7 mouse cellular contexts compared by ENCODE assay signal in genomic region chr9:74952756-74953247, GRCm38 (mm10). TPM values are rescaled to one million over a fixed set of nuclear protein-coding genes. Genes with fewer than 3 reads are reported as not detected.
A peak's percentile ranks its signal among the peaks of the same experiment; 100 is the strongest.
DNase-seq lines count a peak whose midpoint lies in the region; ATAC-seq and TF ChIP-seq lines count a peak whose summit lies in the region.

Gene Fam214a, plus strand, starts transcription at chr9:74952884.

- peak within 1 kb of the TSS; percentile 74 for H3K9ac ChIP-seq in intestine, postnatal 0 days (ENCODE audit: low read depth, low read length)
- peak within 1 kb of the TSS; percentile 83 for H3K9ac ChIP-seq in midbrain, embryonic 12.5 days (replicated peaks)

- H3K27me3 ChIP-seq in intestine, postnatal 0 days (replicated peaks; ENCODE audit: control insufficient read depth, insufficient read depth, low read length), result no peaks in the 10 kb centered on the region
- no peaks in the 10 kb centered on the region for H3K27me3 ChIP-seq in midbrain, embryonic 12.5 days
- no peaks in the 10 kb centered on the region for H3K27me3 ChIP-seq in small intestine, adult 2 months (ENCODE audit: control insufficient read depth, insufficient read depth, low read length)

- intact Hi-C loops in left cerebral cortex, postnatal 4 days (cut with DNase I), result no loop called here

- H3K4me3 ChIP-seq in intestine, postnatal 0 days (ENCODE audit: low read depth, low read length), result peak within 1 kb of the TSS; percentile 95
- H3K4me3 ChIP-seq in midbrain, embryonic 12.5 days, result peak within 1 kb of the TSS; percentile 90
- H3K4me3 ChIP-seq in small intestine, adult 2 months (ENCODE audit: low read depth, low read length), result peak within 1 kb of the TSS; percentile 72

- H3K4me1 ChIP-seq in intestine, postnatal 0 days (replicated peaks; ENCODE audit: control insufficient read depth, insufficient read depth, low read length), result no peaks in the 10 kb centered on the region
- H3K4me1 ChIP-seq in midbrain, embryonic 12.5 days, result peaks cover 16% of the 10 kb centered on the region
- H3K4me1 ChIP-seq in small intestine, adult 2 months (ENCODE audit: control insufficient read depth, insufficient read depth, insufficient read length, low read length), result 0 out of 2 replicates have a peak, but pooled peaks cover 2% of the 10 kb centered on the region

- peak within 1 kb of the TSS; percentile 94 for H3K27ac ChIP-seq in intestine, postnatal 0 days (ENCODE audit: low read depth, low read length)
- peak within 1 kb of the TSS; percentile 96 for H3K27ac ChIP-seq in midbrain, embryonic 12.5 days (replicated peaks)
- peak within 1 kb of the TSS; percentile 68 for H3K27ac ChIP-seq in small intestine, adult 2 months (ENCODE audit: insufficient read depth, low read depth, low read length)

- peak; percentile 79 for TF ChIP-seq POLR2A in small intestine, adult 2 months (IDR thresholded peaks at IDR 0.05; ENCODE audit: low read depth, low read length)

- H3K9me3 ChIP-seq in intestine, postnatal 0 days (ENCODE audit: control insufficient read depth), result no peaks in the 10 kb centered on the region
- H3K9me3 ChIP-seq in midbrain, embryonic 12.5 days, result no peaks in the 10 kb centered on the region

- no peaks in the 10 kb centered on the region for H3K36me3 ChIP-seq in intestine, postnatal 0 days (ENCODE audit: control insufficient read depth, insufficient read depth)
- peaks cover 5% of the 10 kb centered on the region for H3K36me3 ChIP-seq in midbrain, embryonic 12.5 days
- H3K36me3 ChIP-seq in small intestine, adult 2 months (ENCODE audit: control insufficient read depth, insufficient read depth, low read length), result no peaks in the 10 kb centered on the region

- WGBS in intestine, postnatal 0 days, result under 1% methylated on average over 54 of the region's 59 CpGs
- under 1% methylated on average over 58 of the region's 59 CpGs for WGBS in midbrain, embryonic 12.5 days
- WGBS in small intestine, adult 2 months, result 1% methylated on average over 59 of the region's 59 CpGs

- no peak for TF ChIP-seq CTCF in intestine, postnatal 0 days (IDR thresholded peaks at IDR 0.05; ENCODE audit: low read depth)
- TF ChIP-seq CTCF in small intestine, adult 2 months (IDR thresholded peaks at IDR 0.05; ENCODE audit: extremely low read depth, insufficient read length, insufficient replicate concordance, low read depth, low read length), result no peak

- peak; percentile 93 for ATAC-seq in intestine, postnatal 0 days
- peak; percentile 96 for ATAC-seq in midbrain, embryonic 12.5 days (ENCODE audit: low FRiP score, low read depth)

- peak; percentile 98 for DNase-seq in adrenal gland, adult 2 months
- peak; percentile 95 for DNase-seq in embryo, embryonic 11 days
- no peak for DNase-seq in gonadal fat pad, adult 2 months (ENCODE audit: low read depth)
- DNase-seq in left cerebral cortex, postnatal 4 days, result peak; percentile 91

- peak within 1 kb of the TSS; percentile 99 for H3K4me2 ChIP-seq in intestine, postnatal 0 days (replicated peaks; ENCODE audit: low read depth)
- peak within 1 kb of the TSS; percentile 89 for H3K4me2 ChIP-seq in midbrain, embryonic 12.5 days (replicated peaks)

RNA-seq across cellular contexts. Expression of gene Fam214a, which starts in this region (rescaled TPM):
- 10 to 100 TPM; 80.1 to 86.7 TPM for total RNA-seq in adrenal gland, adult 2 months (2021)
- 16.7 and 21.1 TPM in 2 replicates for polyA plus RNA-seq in adrenal gland, adult 2 months (2012; rRNA removed)
- polyA plus RNA-seq in gonadal fat pad, adult 2 months (2012; rRNA removed), result 17.0 and 22.4 TPM in 2 replicates
- 5.1 and 5.7 TPM in 2 replicates for polyA plus RNA-seq in intestine, postnatal 0 days (2015; fragmentation: Nextera tagmentation; extraction: Ambion mirVana)
- 10 to 100 TPM; 25.7 to 28.8 TPM for total RNA-seq in left cerebral cortex, postnatal 4 days (2021)
- polyA plus RNA-seq in midbrain, embryonic 12.5 days (2016; fragmentation: Nextera tagmentation; extraction: Ambion mirVana), result 31.3 and 31.9 TPM in 2 replicates
- polyA plus RNA-seq in small intestine, adult 2 months (2012; rRNA removed), result 1.0 and 2.9 TPM in 2 replicates
